In the genomic region with DNA sequence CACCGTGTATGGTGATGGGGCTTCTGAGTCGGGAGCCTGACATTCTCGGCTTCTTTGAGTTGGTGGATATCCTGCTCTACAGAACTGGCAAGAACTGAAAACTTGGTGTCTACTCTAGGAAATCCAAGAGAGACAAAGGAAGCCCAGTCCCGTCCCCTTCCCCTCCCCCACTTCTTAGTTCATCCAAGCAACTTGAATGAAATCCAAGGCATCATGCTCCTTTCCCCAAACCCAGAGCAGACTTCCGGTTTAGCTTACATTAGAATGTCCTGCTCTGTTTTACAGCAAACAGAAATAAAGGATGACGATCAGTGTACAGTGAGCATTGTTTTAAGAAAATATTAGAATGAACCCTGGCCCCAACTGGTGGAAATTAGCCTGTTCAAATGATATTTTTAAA, we compare ENCODE assay signal across 17 mouse cellular contexts. TPM values are rescaled to one million over a fixed set of nuclear protein-coding genes. Genes with fewer than 3 reads are reported as not detected.
DNase-seq lines count a peak whose midpoint lies in the region; ATAC-seq lines count a peak whose summit lies in the region.
"Had no signal": no experiment of that assay in that cellular context is flagged by ENCODE, and none has a peak within 500 bp of the region (broad histone marks: within the 10 kb centered on the region; RNA-seq: fewer than 3 reads in every experiment).

No protein-coding gene starts in this region.

- intact Hi-C loops in heart, postnatal 10 days (cut with DNase I) = no loop called here

- H3K27me3 ChIP-seq in heart, embryonic 14.5 days (ENCODE audit: control insufficient read depth, insufficient read depth, low read length) = no peaks in the 10 kb centered on the region
- no peaks in the 10 kb centered on the region for H3K27me3 ChIP-seq in lung, embryonic 16.5 days (ENCODE audit: control insufficient read depth, insufficient read depth, low read depth, low read length)
- H3K27me3 ChIP-seq: liver, embryonic 13.5 days; neural tube, embryonic 12.5 days had no signal

- H3K36me3 ChIP-seq in heart, embryonic 14.5 days (ENCODE audit: control insufficient read depth, insufficient read depth, low read length) = no peaks in the 10 kb centered on the region
- no peaks in the 10 kb centered on the region for H3K36me3 ChIP-seq in lung, embryonic 16.5 days (ENCODE audit: control insufficient read depth, insufficient read depth, low read length)
- H3K36me3 ChIP-seq: liver, embryonic 13.5 days; neural tube, embryonic 12.5 days had no signal

- H3K4me1 ChIP-seq in heart, embryonic 14.5 days (ENCODE audit: control insufficient read depth in 2 of 2, insufficient read depth in 2 of 2, low read length in 2 of 2) = peaks cover 0 to 2% of the 10 kb centered on the region in 2 experiments; a peak in 2 of 4 replicates
- peaks cover 7% of the 10 kb centered on the region; the same call in 1 of the 2 replicates for H3K4me1 ChIP-seq in lung, embryonic 16.5 days (replicated peaks; ENCODE audit: control insufficient read depth, insufficient read depth, low read length)
- H3K4me1 ChIP-seq: neural tube, embryonic 12.5 days had no signal

- peak overlapping the region; percentile 64 to 72 for H3K27ac ChIP-seq in heart, embryonic 14.5 days (replicated peaks in 1 of 2; ENCODE audit: control insufficient read depth in 1 of 2, insufficient read depth in 1 of 2, low read depth in 2 of 2, low read length in 2 of 2)
- H3K27ac ChIP-seq in lung, embryonic 16.5 days (ENCODE audit: low read length) = peak overlapping the region; percentile 80
- H3K27ac ChIP-seq: left cerebral cortex, adult 2 months; liver, embryonic 13.5 days; neural tube, embryonic 12.5 days; stomach, postnatal 0 days had no signal

- 66% methylated on average over 6 of the region's 6 CpGs for WGBS in heart, embryonic 14.5 days
- WGBS in lung, embryonic 16.5 days = 50% methylated on average over 6 of the region's 6 CpGs

- no peak for ATAC-seq in heart, embryonic 14.5 days (ENCODE audit: insufficient number of reproducible peaks, insufficient read depth, low FRiP score, low read depth)
- peak; percentile 70 for ATAC-seq in lung, embryonic 16.5 days (ENCODE audit: low read depth)
- ATAC-seq: forebrain, embryonic 14.5 days had no signal

- no peak overlapping the region for H3K4me3 ChIP-seq in heart, embryonic 14.5 days (ENCODE audit: control insufficient read depth in 1 of 2, insufficient read depth in 1 of 2, low read depth in 1 of 2, low read length in 2 of 2)
- no peak overlapping the region for H3K4me3 ChIP-seq in lung, embryonic 16.5 days (ENCODE audit: low read length)
- H3K4me3 ChIP-seq: left cerebral cortex, adult 2 months; liver, embryonic 13.5 days; neural tube, embryonic 12.5 days had no signal

- H3K9ac ChIP-seq in heart, embryonic 14.5 days (ENCODE audit: low read length) = no peak overlapping the region
- H3K9ac ChIP-seq in lung, embryonic 16.5 days (ENCODE audit: low read length) = no peak overlapping the region
- H3K9ac ChIP-seq: liver, embryonic 13.5 days; neural tube, embryonic 12.5 days had no signal

- no peak for DNase-seq in heart, postnatal 4 days
- no peak for DNase-seq in lung, postnatal 25 days (ENCODE audit: low spot score)
- peak; percentile 36 to 37 for DNase-seq in heart, postnatal 10 days
- DNase-seq in lung, postnatal 14 days = peak; percentile 23
- no peak for DNase-seq in gastrocnemius, adult 8-10 months (ENCODE audit: low spot score in 2 of 2)
- DNase-seq: cerebellum, adult 8-10 months; gastrocnemius, postnatal 14 days; liver, embryonic 13.5 days; retina, postnatal 1 day; spleen, adult 18-20 months; thymus, postnatal 4 days had no signal

- no peaks in the 10 kb centered on the region for H3K9me3 ChIP-seq in heart, embryonic 14.5 days (ENCODE audit: control insufficient read depth, low read length)
- H3K9me3 ChIP-seq in lung, embryonic 16.5 days (ENCODE audit: control insufficient read depth, low read length) = no peaks in the 10 kb centered on the region
- H3K9me3 ChIP-seq: liver, embryonic 13.5 days; neural tube, embryonic 12.5 days had no signal

- H3K4me2 ChIP-seq in heart, embryonic 14.5 days (ENCODE audit: low read length) = no peak overlapping the region
- H3K4me2 ChIP-seq in lung, embryonic 16.5 days (ENCODE audit: low read depth, low read length) = no peak overlapping the region
- H3K4me2 ChIP-seq: liver, embryonic 13.5 days; neural tube, embryonic 12.5 days had no signal

RNA-seq across cellular contexts. Expression of gene Ssb, which starts 12.1 kb away (rescaled TPM):
- 186 and 187 TPM in 2 replicates for polyA plus RNA-seq in heart, embryonic 14.5 days (2014; fragmentation: Nextera tagmentation; extraction: Ambion mirVana)
- 100 to 1,000 TPM; 112 to 114 TPM for total RNA-seq in heart, postnatal 4 days (2021)
- polyA plus RNA-seq in lung, embryonic 16.5 days (2015; fragmentation: Nextera tagmentation; extraction: Ambion mirVana) = 254 and 292 TPM in 2 replicates
- total RNA-seq in heart, postnatal 10 days (2021) = 100 to 1,000 TPM in 1 of 2 experiments, 10 to 100 TPM in 1; 84.7 to 102 TPM
- 10 to 100 TPM; 38.7 to 51.8 (median 45.2) TPM for total RNA-seq in gastrocnemius, adult 8-10 months (2022)

RNA-seq across cellular contexts. Expression of gene Klhl23, which starts 27.5 kb away (rescaled TPM):
- polyA plus RNA-seq in heart, embryonic 14.5 days (2014; fragmentation: Nextera tagmentation; extraction: Ambion mirVana) = 57.1 and 59.9 TPM in 2 replicates
- 10 to 100 TPM; 56.7 to 62.7 TPM for total RNA-seq in heart, postnatal 4 days (2021)
- polyA plus RNA-seq in lung, embryonic 16.5 days (2015; fragmentation: Nextera tagmentation; extraction: Ambion mirVana) = 39.6 and 43.1 TPM in 2 replicates
- 10 to 100 TPM; 44.2 to 46.9 TPM for total RNA-seq in heart, postnatal 10 days (2021)
- total RNA-seq in gastrocnemius, adult 8-10 months (2022) = 10 to 100 TPM in 2 of 4 experiments, 1 to 10 TPM in 2; 6.8 to 14.0 (median 10.0) TPM

RNA-seq across cellular contexts. Expression of gene Mettl5, which starts 36.2 kb away (rescaled TPM):
- 39.4 and 44.1 TPM in 2 replicates for polyA plus RNA-seq in heart, embryonic 14.5 days (2014; fragmentation: Nextera tagmentation; extraction: Ambion mirVana)
- total RNA-seq in heart, postnatal 4 days (2021) = 10 to 100 TPM; 21.6 to 22.1 TPM
- polyA plus RNA-seq in lung, embryonic 16.5 days (2015; fragmentation: Nextera tagmentation; extraction: Ambion mirVana) = 36.9 and 38.0 TPM in 2 replicates
- total RNA-seq in heart, postnatal 10 days (2021) = 10 to 100 TPM; 19.0 to 20.6 TPM
- total RNA-seq in gastrocnemius, adult 8-10 months (2022) = 10 to 100 TPM; 14.8 to 20.1 (median 16.6) TPM

RNA-seq across cellular contexts. Expression of gene Ubr3, which starts 47.8 kb away (rescaled TPM):
- polyA plus RNA-seq in heart, embryonic 14.5 days (2014; fragmentation: Nextera tagmentation; extraction: Ambion mirVana) = 17.4 and 19.9 TPM in 2 replicates
- 10 to 100 TPM; 87.2 to 88.7 TPM for total RNA-seq in heart, postnatal 4 days (2021)
- 10.4 and 12.7 TPM in 2 replicates for polyA plus RNA-seq in lung, embryonic 16.5 days (2015; fragmentation: Nextera tagmentation; extraction: Ambion mirVana)
- 100 to 1,000 TPM; 105 to 111 TPM for total RNA-seq in heart, postnatal 10 days (2021)
- 100 to 1,000 TPM; 220 to 245 (median 226) TPM for total RNA-seq in gastrocnemius, adult 8-10 months (2022)

RNA-seq across cellular contexts. Expression of gene Phospho2, which starts 59.8 kb away (rescaled TPM):
- polyA plus RNA-seq in heart, embryonic 14.5 days (2014; fragmentation: Nextera tagmentation; extraction: Ambion mirVana) = 18.8 and 20.2 TPM in 2 replicates
- 10 to 100 TPM; 12.2 to 15.3 TPM for total RNA-seq in heart, postnatal 4 days (2021)
- 21.3 and 21.9 TPM in 2 replicates for polyA plus RNA-seq in lung, embryonic 16.5 days (2015; fragmentation: Nextera tagmentation; extraction: Ambion mirVana)
- 10 to 100 TPM; 16.4 to 16.9 TPM for total RNA-seq in heart, postnatal 10 days (2021)
- total RNA-seq in gastrocnemius, adult 8-10 months (2022) = 10 to 100 TPM; 17.4 to 22.6 (median 20.3) TPM

Comparison
In these comparisons a context has a peak if more than half of its experiments do, and no peak if none do; other contexts are left out.
1. DNase-seq: peak in heart, postnatal 10 days (2 of 2) and lung, postnatal 14 days (single experiment); none in heart, postnatal 4 days (single experiment), lung, postnatal 25 days (single experiment) and gastrocnemius, adult 8-10 months (0 of 2).